Mouse (Mus musculus) cerebellum, adult 9-10 months (tissue): Measurements from ENCODE around the gene Lmo4.

ENCODE experiments used
- DNase-seq: peaks from one replicate; pipeline ENCODE4 v3.0.0; 2022

Gene Lmo4

GRCm38 (mm10) chr3:144204413-144205311, at the start of gene Lmo4:
TSS of gene Lmo4 (minus strand) at chr3:144205220.
- peak; percentile 48 for DNase-seq

- no peak for DNase-seq
Measured at GRCm38 (mm10) chr3:144254281-144254680, 49.3 kb upstream of the Lmo4 start.

DNA sequence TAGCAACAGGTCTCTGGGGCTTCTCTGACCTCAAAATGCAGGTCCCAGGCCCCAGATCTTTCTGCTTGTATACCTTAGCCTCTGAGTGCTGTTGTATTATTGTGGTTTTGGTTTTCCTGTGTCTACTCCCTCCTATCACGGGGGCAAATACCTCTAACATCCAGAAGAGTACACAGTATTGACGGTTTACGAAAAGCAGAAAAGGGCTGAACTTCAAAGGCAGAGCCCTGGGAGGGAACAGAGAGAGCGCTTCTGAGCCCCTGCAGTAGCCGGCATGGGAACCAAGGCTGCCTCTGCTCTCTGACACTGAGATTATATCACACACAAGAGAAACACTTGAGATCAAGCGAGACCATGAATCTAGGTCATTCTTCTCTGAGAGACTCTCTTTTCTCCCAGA, 48.0 kb upstream of the Lmo4 start:
- no peak for DNase-seq

- no peak for DNase-seq
Measured at GRCm38 (mm10) chr3:144252109-144252508, 47.1 kb upstream of the Lmo4 start.

GRCm38 (mm10) chr3:144242025-144242673, 37.1 kb upstream of the Lmo4 start:
- peak; percentile 56 for DNase-seq

GRCm38 (mm10) chr3:144241161-144241560, 36.1 kb upstream of the Lmo4 start:
- no peak for DNase-seq

DNA sequence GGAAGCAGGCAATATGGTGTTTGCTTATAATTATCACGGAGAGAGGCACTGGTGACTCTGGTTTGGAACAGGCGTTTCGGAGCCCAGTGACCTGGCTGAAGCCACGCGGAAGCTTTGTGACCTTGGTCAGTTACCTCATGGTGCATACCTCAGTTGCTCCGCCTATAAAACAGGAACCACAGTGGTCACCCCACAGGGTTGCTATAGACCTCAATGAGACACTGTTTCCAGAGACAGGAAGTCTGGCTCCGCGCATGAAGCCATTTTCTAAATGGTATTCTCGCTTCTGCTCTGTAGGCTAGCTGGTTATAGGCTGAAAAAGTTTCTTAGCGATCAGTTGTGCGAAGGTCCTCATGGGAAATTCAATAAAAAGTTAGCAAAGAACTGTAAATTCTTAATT, 33.5 kb upstream of the Lmo4 start:
- DNase-seq = no peak

DNA sequence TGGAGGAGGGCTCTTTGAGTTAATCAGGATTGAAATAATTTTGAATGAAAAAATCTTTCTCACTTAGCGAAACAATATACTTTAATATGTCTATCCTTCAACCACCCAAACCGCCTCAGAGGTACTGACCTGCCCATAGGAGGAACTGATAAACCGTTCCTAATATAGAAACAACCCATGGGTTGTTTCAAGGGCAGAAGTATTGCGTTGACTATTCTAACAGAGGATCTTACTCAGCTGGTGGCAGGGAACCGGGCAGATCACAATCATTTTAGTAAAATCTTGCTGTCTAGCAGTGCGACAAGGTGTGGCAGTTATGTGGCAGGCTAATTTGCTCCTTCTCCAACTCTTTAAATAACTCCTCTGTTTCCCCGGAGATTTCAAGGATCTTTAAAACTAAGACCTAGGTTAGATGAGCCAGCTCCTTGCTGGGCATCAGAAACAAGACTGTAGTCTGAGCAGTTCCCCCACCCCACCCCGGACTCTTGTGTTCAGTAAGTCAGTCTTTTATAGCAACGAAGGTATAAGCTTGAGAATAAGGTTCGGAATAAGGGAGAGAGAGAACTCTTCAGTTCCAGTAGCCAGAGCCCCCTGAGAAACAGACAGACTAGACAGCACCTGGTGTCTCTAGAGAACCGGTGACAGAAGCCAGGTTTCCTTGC, 27.5 kb upstream of the Lmo4 start:
- DNase-seq = no peak

GRCm38 (mm10) chr3:144231931-144232330, 26.9 kb upstream of the Lmo4 start:
- DNase-seq = no peak

GRCm38 (mm10) chr3:144231419-144231818, 26.4 kb upstream of the Lmo4 start:
- DNase-seq = no peak

- no peak for DNase-seq
Measured at GRCm38 (mm10) chr3:144230016-144230415, 25.0 kb upstream of the Lmo4 start.

DNA sequence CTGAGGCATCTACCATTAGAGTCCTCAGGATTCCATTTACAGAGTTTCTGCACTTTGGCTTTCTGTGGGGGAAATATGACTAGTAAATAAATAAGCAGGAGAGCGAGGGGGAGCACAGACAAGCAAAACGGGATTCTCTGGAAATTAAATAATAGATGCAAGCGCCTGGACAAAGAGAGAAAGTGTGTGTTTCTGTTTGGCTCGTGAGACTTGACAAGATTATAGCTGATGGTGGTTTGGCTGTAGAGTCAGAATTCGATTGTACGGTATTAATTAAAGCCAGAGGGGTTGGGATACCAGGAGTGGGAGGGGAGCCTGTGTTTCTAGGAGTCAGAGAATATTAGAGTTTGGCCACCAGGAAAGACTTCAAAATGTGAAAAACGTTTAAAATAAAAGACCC, 24.3 kb upstream of the Lmo4 start:
- DNase-seq = no peak

- no peak for DNase-seq
Measured at GRCm38 (mm10) chr3:144225456-144226240, 20.6 kb upstream of the Lmo4 start.

DNA sequence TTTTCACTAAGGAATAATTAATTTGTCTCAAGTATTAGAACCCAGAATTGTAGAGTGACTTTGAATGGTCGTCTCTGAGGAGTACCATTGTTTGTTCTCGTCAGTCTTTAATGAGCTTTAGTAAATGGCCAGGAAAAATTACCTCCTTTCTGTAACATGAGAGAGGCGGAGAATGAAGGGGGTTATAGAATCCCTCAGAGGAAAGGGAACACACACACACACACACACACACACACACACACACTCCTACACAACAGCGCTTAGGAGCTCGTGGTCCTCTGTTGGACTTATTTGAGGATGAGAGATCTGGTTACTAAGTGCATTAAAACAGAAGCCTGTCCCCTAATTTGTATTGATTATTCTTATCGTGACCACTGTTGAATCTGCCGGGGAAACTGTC, 19.6 kb upstream of the Lmo4 start:
- no peak for DNase-seq

GRCm38 (mm10) chr3:144223377-144224105, 18.5 kb upstream of the Lmo4 start:
- DNase-seq = no peak

DNA sequence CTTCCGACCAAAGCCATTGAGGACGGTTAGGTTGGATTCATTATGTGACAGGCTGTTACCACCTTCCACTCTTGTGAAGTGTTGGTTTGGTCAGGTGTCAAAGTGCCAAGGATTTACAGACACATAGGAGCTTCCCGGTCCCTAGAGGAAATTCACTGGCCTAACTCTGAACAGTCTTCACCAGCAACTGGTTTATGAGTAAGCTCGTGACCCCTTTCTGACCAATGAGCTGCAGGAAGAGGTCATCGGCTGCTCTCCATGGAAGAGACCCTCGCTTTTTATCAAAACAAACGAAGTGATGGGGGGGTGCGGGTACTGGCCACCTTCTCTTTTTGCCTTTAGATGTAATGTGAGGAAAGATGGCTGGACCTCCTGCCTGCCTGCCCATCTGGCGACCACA, 17.4 kb upstream of the Lmo4 start:
- no peak for DNase-seq

GRCm38 (mm10) chr3:144207498-144207897, 2.5 kb upstream of the Lmo4 start:
- DNase-seq = peak; percentile 74

DNA sequence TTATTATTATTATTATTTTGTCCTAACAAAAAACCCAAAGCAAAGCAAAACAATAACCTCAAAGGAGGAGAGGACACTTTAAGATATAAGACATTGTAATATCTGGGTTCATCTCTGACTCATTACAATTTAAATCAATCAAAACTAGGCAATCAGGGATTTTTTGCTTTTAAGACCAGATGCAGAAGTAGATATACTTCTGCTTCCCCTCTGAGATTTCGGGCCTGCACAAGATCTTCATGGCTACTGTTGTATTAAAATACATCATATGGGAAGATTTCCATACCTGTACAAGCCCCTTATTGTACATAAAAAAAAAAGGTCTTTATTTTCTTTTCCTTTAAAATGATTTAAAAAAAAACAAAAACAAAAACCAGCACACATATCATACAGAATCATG, 1.9 kb upstream of the Lmo4 start:
- no peak for DNase-seq

GRCm38 (mm10) chr3:144206261-144206660, 1.2 kb upstream of the Lmo4 start:
- no peak for DNase-seq

- DNase-seq = peak; percentile 91
Measured at GRCm38 (mm10) chr3:144205351-144206153, 532 bp upstream of the Lmo4 start.

DNA sequence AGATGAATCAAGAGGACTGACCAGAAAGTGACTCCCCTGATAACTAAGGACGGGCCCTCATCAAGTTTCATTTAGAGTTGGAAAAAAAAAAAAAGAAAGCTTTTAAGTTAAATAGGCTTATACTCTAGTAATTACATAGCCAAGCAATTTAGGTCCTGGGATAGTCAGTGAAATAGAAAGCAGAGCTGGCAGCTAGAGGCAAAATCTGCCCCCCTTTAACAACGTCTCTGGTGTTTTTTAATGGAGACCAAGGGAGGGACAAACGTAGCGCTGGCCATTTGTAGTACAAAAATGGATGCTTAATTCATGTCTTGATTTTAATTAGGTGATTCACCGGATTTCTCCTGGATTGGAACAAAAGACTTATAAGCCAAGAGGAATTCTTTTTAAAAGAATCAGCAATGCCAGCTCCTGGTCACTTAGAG, 1.0 kb downstream of the Lmo4 start:
- no peak for DNase-seq
